In genomic region chr12:34498751-34499626, GRCm38 (mm10) we compare ENCODE assay signal across 10 mouse cellular contexts.
A peak's percentile ranks its signal among the peaks of the same experiment; 100 is the strongest.
DNase-seq lines count a peak whose midpoint lies in the region; ATAC-seq lines count a peak whose summit lies in the region.
"Had no signal": no experiment of that assay in that cellular context is flagged by ENCODE, and none has a peak within 500 bp of the region (broad histone marks: within the 10 kb centered on the region; RNA-seq: fewer than 3 reads in every experiment).

No protein-coding gene starts in this region.

- peak overlapping the region; percentile 24; the same call in 1 of the 2 replicates for H3K4me3 ChIP-seq in heart, embryonic 16.5 days (ENCODE audit: low read length)
- no peak overlapping the region for H3K4me3 ChIP-seq in kidney, embryonic 15.5 days (replicated peaks)
- H3K4me3 ChIP-seq: neural tube, embryonic 13.5 days had no signal

- H3K4me1 ChIP-seq in heart, embryonic 16.5 days (ENCODE audit: control insufficient read depth, insufficient read depth, low read length): peaks cover 34% of the 10 kb centered on the region
- no peaks in the 10 kb centered on the region for H3K4me1 ChIP-seq in kidney, embryonic 15.5 days
- H3K4me1 ChIP-seq: neural tube, embryonic 13.5 days had no signal

- H3K36me3 ChIP-seq in heart, embryonic 16.5 days (ENCODE audit: control insufficient read depth, insufficient read depth): no peaks in the 10 kb centered on the region
- H3K36me3 ChIP-seq in kidney, embryonic 15.5 days: no peaks in the 10 kb centered on the region
- H3K36me3 ChIP-seq: neural tube, embryonic 13.5 days had no signal

- peak; percentile 33 for DNase-seq in layer of hippocampus, adult 9-11 months
- no peak for DNase-seq in layer of hippocampus, adult 9-10 months (ENCODE audit: low spot score)
- DNase-seq in MN1 (ENCODE audit: low spot score): peak; percentile 82
- no peak for DNase-seq in adrenal gland, adult 18-20 months (ENCODE audit: low spot score in 2 of 2)
- DNase-seq: lung, embryonic 14.5 days had no signal

- peak overlapping the region; percentile 82 for H3K27ac ChIP-seq in heart, embryonic 16.5 days (ENCODE audit: low read length)
- no peak overlapping the region for H3K27ac ChIP-seq in kidney, embryonic 15.5 days
- H3K27ac ChIP-seq: neural tube, embryonic 13.5 days had no signal

- H3K4me2 ChIP-seq in heart, embryonic 16.5 days (ENCODE audit: low read depth, low read length): peak overlapping the region; percentile 61
- H3K4me2 ChIP-seq in kidney, embryonic 15.5 days: no peak overlapping the region
- H3K4me2 ChIP-seq: lung, embryonic 14.5 days; neural tube, embryonic 13.5 days had no signal

- 0 out of 2 replicates have a peak, but pooled peaks have one; percentile 22 for ATAC-seq in common myeloid progenitor, adult 5-6 weeks (replicated peaks; ENCODE audit: low read depth, poor library complexity, severe bottlenecking)
- ATAC-seq in heart, embryonic 16.5 days (replicated peaks; ENCODE audit: extremely low read depth, insufficient read depth, low FRiP score): 0 out of 2 replicates have a peak, but pooled peaks have one; percentile 23
- no peak for ATAC-seq in kidney, embryonic 15.5 days (replicated peaks; ENCODE audit: low FRiP score)
- ATAC-seq: inflammation-experienced regulatory T-cells, adult 6 months had no signal

- no peaks in the 10 kb centered on the region for H3K27me3 ChIP-seq in heart, embryonic 16.5 days (ENCODE audit: control insufficient read depth, insufficient read depth, low read length)
- H3K27me3 ChIP-seq in kidney, embryonic 15.5 days: no peaks in the 10 kb centered on the region
- H3K27me3 ChIP-seq: neural tube, embryonic 13.5 days had no signal

- no peaks in the 10 kb centered on the region for H3K9me3 ChIP-seq in heart, embryonic 16.5 days (replicated peaks; ENCODE audit: control insufficient read depth, low read length)
- no peaks in the 10 kb centered on the region for H3K9me3 ChIP-seq in kidney, embryonic 15.5 days (replicated peaks)
- H3K9me3 ChIP-seq: neural tube, embryonic 13.5 days had no signal

- peak overlapping the region; percentile 59 for H3K9ac ChIP-seq in heart, embryonic 16.5 days (ENCODE audit: low read length)
- no peak overlapping the region for H3K9ac ChIP-seq in kidney, embryonic 15.5 days
- H3K9ac ChIP-seq: lung, embryonic 14.5 days; neural tube, embryonic 13.5 days had no signal

- 43% methylated on average over 9 of the region's 9 CpGs for WGBS in heart, embryonic 16.5 days
- 69% methylated on average over 9 of the region's 9 CpGs for WGBS in kidney, embryonic 15.5 days

Comparison
In these comparisons a context has a peak if more than half of its experiments do, and no peak if none do; other contexts are left out.
1. DNase-seq: peak in layer of hippocampus, adult 9-11 months (single experiment) and MN1 (single experiment); none in layer of hippocampus, adult 9-10 months (single experiment) and adrenal gland, adult 18-20 months (0 of 2).